Mouse (Mus musculus) hindlimb bud, embryonic 11.5 days (tissue): ENCODE measurements around the gene Nos1.
A peak's percentile ranks its signal among the peaks of the same experiment; 100 is the strongest.

Source experiments
- DNase-seq: peaks from one replicate; pipeline ENCODE4 v3.0.0-alpha.2; 2012; ENCODE audit warnings: low read depth, low spot score; ENCODE audit errors: extremely low spot score

The Nos1 gene

DNA sequence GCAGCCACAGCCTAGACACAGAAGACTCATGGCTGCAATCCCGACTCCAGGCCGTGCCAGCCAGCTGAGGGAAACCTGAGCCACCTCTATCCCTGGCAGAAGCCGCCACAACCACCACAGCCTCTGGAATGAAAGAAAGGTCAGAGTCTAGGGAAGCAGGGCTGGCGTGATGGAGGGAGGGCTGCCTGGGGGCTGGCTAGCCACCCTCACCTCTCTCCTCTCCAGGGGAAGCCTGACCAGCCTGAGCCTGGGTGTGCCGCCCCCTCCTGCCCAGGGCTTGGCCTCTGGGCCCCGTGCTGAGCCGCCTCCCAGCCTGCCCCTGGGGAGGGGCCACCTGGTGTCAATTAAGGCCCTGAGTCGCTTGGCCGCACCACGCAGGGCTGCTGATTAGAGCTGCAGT is at the start of gene Nos1:
Gene Nos1 (plus strand): TSS at position 352 of the 400 bp plus-strand sequence.
- DNase-seq = no peak

DNA sequence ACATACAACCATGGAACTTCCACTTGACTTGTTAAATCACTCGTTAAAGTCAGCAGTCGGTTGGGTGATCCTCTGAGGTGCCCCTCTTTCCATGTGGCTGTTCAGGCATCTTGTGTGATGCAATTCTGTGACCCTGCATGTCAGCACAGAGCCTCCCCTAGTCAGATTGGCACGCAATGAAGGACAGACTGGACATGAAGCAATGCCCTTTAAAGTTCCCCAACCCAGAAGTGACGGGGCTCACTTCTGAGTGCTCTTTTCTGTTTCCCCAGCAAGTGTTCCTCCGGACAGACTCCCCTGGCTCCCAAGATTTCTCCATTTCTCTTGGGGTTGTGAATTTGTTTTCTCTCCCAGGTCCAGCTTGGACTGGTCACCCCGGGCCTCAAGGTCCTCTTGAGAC is 49.5 kb upstream of the Nos1 start:
- no peak for DNase-seq

- no peak for DNase-seq
Observed at GRCm38 (mm10) chr5:117744654-117745178, 36.1 kb upstream of the Nos1 start.

DNA sequence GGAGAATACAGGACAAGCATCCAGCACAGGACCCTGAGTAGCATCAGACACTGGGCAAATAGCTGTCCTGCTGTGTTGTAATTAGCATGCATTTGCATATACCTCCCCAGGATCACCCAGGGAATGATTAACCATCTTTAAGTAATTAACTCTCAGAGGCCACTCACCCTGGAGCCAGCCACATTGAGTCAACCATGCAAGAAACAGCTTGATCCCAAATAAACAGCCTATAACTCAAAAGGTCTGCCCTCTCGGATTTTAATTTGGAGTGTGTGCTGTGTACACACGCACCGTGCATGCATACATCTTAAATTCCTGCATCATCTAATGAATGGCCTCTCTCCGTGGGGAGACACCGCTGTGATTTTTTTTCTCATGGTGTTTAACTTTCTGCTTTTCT is 31.5 kb upstream of the Nos1 start:
- DNase-seq = no peak

GRCm38 (mm10) chr5:117757696-117758482 is 22.9 kb upstream of the Nos1 start:
- DNase-seq = no peak

DNA sequence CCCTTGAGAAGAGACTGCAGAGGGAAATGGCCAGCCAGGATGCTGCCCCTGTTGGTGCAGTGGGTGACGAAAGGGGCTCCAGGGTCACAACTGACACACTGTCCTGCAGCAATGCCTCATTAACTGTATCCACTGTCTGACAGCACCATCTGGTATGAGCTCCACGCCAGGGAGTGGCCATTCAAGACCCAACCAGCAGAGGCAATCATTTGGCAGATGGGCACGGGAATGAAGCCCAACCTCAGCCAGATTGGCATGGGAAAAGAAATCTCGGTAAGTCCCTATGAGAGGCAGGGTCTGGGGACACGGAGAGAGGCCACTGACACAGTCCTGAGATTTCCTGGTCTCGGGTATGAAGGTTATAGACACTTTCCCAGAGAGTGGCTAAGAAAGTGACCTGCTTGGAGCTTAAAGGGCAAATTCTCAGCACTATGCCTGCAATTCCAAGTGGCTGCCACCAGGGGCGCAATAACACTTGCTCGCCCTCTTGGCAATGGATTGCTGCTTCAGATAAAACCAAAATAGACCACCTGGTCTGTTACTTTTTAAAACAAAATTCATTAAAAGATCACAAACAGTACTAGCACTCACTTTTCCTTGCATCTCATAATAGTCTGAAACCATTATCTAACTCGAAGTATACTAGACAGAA is 19.5 kb upstream of the Nos1 start:
- no peak for DNase-seq

- DNase-seq = no peak
Observed at GRCm38 (mm10) chr5:117764496-117764895, 16.3 kb upstream of the Nos1 start.

DNA sequence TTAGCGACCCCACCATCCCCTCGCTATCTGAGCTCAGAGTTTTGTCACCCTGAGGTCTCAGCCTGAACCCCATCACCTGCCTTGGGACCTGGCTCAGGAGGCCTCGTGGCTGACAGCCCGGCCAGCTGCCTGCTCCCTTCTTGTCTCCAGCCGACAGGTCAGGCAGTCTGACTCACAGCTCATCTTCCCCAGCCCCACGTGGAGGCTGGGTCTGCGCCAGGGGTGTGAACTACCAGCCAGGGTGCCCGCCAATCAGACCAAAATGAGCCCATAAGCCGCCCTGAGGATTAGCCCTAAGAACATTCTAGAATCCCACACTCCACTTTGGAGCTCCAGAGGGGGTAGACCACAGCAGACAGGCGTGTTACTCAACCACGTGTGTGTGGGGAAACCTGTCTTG is 1.7 kb upstream of the Nos1 start:
- DNase-seq = no peak

DNA sequence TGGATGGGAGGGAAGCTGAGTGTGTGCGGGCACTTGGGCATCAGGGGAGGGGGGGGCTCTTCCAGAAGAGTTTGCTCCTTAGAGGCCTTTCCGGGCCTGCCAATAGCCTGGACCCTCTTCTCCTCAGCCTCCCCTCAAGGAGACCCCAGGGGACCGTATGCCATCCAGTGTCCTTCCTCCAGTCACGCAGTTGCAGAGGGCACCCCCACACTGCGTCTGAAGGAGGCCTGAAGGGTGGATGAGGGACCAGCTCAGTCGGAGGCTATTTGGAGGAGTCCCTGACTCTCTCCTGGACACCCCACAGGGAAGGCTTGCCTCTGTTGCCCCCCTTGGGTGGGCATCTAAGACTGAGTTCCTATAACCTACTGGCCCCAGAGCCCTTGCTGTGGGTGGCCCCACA is 346 bp downstream of the Nos1 start:
- DNase-seq = no peak

- no peak for DNase-seq
Observed at GRCm38 (mm10) chr5:117790071-117790470, 9.2 kb downstream of the Nos1 start.

GRCm38 (mm10) chr5:117791875-117792274 is 11.0 kb downstream of the Nos1 start:
- no peak for DNase-seq

- DNase-seq = no peak
Observed at GRCm38 (mm10) chr5:117800849-117801248, 20.0 kb downstream of the Nos1 start.

- DNase-seq = no peak
Observed at GRCm38 (mm10) chr5:117802071-117802521, 21.3 kb downstream of the Nos1 start.

- DNase-seq = no peak
Observed at GRCm38 (mm10) chr5:117803551-117803950, 22.7 kb downstream of the Nos1 start.

DNA sequence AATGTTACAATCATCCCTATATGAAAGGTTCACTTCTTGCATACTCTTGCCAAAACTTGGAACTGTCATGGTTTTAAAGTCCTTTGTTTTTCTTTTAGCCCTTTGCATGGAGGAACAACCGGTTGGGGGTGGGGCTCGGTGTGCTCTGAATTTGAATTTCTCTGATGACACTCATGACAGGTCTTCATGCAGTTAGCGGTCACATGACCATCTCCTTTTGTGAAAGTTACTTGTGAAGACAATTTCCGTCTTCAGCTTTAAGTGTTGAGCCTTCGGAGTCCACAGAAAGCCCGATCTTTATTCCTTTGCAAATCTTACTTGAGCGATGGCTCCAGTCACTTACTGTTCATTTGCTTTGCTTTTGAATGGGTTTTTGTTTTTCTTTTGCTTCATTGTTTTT is 30.1 kb downstream of the Nos1 start:
- DNase-seq = no peak

- DNase-seq = no peak
Observed at GRCm38 (mm10) chr5:117818800-117819199, 38.0 kb downstream of the Nos1 start.

GRCm38 (mm10) chr5:117820445-117820844 is 39.6 kb downstream of the Nos1 start:
- no peak for DNase-seq

DNA sequence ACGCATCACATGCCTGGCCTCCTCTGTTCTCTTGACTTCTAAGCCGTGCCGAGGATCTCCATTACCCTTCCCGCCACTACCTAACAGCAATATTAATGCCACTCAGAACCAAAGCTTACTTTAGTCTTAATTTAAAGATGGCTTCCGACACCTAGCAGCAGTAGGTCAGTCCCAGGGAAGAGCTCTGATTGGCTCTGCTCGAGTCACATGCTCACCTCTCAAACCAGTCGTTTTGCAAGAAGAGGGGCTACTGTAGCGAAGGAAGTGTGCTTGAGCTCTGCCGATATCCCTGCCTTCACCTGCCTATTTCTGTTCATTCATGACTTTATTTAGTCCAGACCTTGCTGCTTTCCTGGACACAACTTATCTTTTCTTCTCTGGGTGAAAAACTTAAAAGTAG is 43.0 kb downstream of the Nos1 start:
- DNase-seq = no peak

GRCm38 (mm10) chr5:117824486-117824885 is 43.7 kb downstream of the Nos1 start:
- no peak for DNase-seq

DNA sequence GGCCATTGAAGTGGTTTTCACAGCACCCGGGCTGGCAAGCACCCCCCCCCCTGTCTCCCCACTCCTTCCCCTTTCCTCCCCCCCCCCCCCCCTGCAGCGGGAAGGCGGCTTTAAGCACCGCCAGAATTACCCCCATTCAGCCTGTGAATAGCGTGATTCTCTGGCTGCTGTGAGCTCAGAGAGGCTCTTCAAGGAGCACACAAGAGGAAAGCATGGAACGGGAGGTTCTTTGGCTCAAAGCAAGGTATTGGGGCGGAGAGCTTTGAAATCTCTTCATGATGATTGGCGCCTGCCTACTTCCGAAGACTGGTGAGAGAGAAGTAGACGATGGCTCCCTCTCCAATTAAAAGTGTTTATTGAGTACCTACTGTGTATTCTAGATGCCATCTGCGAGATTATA is 44.5 kb downstream of the Nos1 start:
- no peak for DNase-seq

GRCm38 (mm10) chr5:117827366-117827765 is 46.5 kb downstream of the Nos1 start:
- no peak for DNase-seq

DNA sequence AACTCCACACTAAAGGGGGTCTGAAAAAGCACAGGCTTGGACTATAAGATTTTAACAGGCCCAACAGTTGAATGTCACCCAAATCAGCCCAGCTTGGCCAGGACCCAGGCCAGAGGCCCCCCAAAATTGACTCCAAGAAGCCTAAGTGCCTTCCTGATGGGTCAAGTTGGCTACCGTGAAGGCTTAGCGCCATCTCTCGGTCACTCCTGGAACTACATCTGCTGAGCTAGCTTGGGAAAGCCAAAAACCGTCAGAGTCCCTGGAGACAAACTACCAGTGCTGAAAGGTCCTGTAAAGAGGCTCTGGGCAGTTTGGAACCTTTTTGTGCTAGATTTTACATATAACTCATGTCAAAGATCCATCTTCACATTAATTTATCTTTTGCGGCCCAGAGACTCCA is 56.1 kb downstream of the Nos1 start:
- peak; percentile 60 for DNase-seq
